In the genomic region with DNA sequence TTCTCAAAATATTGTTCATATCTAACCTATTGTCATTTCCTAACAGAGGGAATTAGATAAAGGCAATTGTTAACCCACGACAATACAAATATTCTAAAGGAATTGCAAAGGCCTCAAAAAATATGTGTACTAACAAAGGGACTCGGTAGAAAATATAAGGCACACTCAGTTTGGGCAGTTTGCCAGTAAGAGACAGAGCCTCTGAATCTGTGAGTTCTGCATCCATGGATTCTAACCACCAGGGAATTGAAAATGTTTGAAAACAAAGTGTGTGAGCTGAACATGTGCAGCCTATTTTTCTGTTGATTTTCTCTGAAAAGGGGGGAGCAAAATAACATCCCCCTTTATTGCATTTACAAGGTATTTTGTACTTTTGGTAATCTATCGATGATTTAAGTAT, we compare ENCODE assay signal across 14 mouse cellular contexts.
"Had no signal": no experiment of that assay in that cellular context is flagged by ENCODE, and none has a peak within 500 bp of the region (broad histone marks: within the 10 kb centered on the region; RNA-seq: fewer than 3 reads in every experiment).

No protein-coding gene starts in this region.

- H3K27ac ChIP-seq: left cerebral cortex, adult 2 months; liver, embryonic 15.5 days; macrophage; midbrain, embryonic 12.5 days; neural tube, embryonic 12.5 days had no signal

- H3K36me3 ChIP-seq: liver, embryonic 15.5 days; midbrain, embryonic 12.5 days; neural tube, embryonic 12.5 days had no signal

- H3K4me1 ChIP-seq: liver, embryonic 15.5 days; megakaryocyte, embryonic 14.5 days; midbrain, embryonic 12.5 days; neural tube, embryonic 12.5 days had no signal

- H3K4me3 ChIP-seq: left cerebral cortex, adult 2 months; liver, embryonic 15.5 days; megakaryocyte, embryonic 14.5 days; midbrain, embryonic 12.5 days; neural tube, embryonic 12.5 days had no signal

- DNase-seq: kidney, adult 8-10 months; kidney, postnatal 25 days; lung, adult 2 months; lung, postnatal 10 days; right cerebral cortex, postnatal 14 days; thymus, postnatal 4 days had no signal

- ATAC-seq: intestine, embryonic 16.5 days had no signal

- H3K9ac ChIP-seq: liver, embryonic 15.5 days; midbrain, embryonic 12.5 days; neural tube, embryonic 12.5 days had no signal

- H3K27me3 ChIP-seq: liver, embryonic 15.5 days; megakaryocyte, embryonic 14.5 days; midbrain, embryonic 12.5 days; neural tube, embryonic 12.5 days had no signal

- H3K4me2 ChIP-seq: liver, embryonic 11.5 days; liver, embryonic 15.5 days; midbrain, embryonic 12.5 days; neural tube, embryonic 12.5 days had no signal

- H3K9me3 ChIP-seq: liver, embryonic 15.5 days; megakaryocyte, embryonic 14.5 days; midbrain, embryonic 12.5 days; neural tube, embryonic 12.5 days had no signal
